Mouse (Mus musculus): ENCODE data around the gene Sbk3. TPM values are rescaled to one million over a fixed set of nuclear protein-coding genes. Genes with fewer than 3 reads are reported as not detected.

The Sbk3 gene
- polyA plus RNA-seq, 2 experiments, result not detected

- H3K27ac ChIP-seq, result no peak overlapping the region
- peak overlapping the region in 1 of 2 experiments; percentile 30; a peak in 3 of 4 replicates for H3K4me3 ChIP-seq (ENCODE audit: insufficient read depth in 1 of 2, low read depth in 2 of 2, low read length in 2 of 2)
- no peaks in the 10 kb centered on the region for H3K9me3 ChIP-seq (ENCODE audit: control insufficient read depth, low read length)
- TF ChIP-seq EP300 (IDR thresholded peaks at IDR 0.05; ENCODE audit: low read depth) (no peak), CTCF (IDR thresholded peaks at IDR 0.05; ENCODE audit: low read depth) (peak; percentile 96)
- H3K36me3 ChIP-seq (replicated peaks; ENCODE audit: control insufficient read depth, insufficient read depth, low read depth), result no peaks in the 10 kb centered on the region
- peak; percentile 74 for ATAC-seq (ENCODE audit: insufficient read depth)
- 10% methylated on average over 15 of the region's 15 CpGs for WGBS (ENCODE audit: insufficient replicate concordance)
- no peak overlapping the region for H3K9ac ChIP-seq (replicated peaks)
- H3K4me2 ChIP-seq (ENCODE audit: low read depth), result peak overlapping the region; percentile 55
- H3K27me3 ChIP-seq (ENCODE audit: control insufficient read depth, insufficient read depth, low read length), result no peaks in the 10 kb centered on the region
- DNase-seq (ENCODE audit: low read depth in 3 of 3, low spot score in 3 of 3), result peak; percentile 70 to 77 (median 71)
- H3K4me1 ChIP-seq (replicated peaks; ENCODE audit: control insufficient read depth in 2 of 2, insufficient read depth in 2 of 2, low read length in 1 of 2), result 0 out of 4 replicates have a peak, but pooled peaks cover 0 to 2% of the 10 kb centered on the region in 2 experiments
Observed at GRCm38 (mm10) chr7:4943223-4943815, 27.6 kb downstream of the Sbk3 start.

DNA sequence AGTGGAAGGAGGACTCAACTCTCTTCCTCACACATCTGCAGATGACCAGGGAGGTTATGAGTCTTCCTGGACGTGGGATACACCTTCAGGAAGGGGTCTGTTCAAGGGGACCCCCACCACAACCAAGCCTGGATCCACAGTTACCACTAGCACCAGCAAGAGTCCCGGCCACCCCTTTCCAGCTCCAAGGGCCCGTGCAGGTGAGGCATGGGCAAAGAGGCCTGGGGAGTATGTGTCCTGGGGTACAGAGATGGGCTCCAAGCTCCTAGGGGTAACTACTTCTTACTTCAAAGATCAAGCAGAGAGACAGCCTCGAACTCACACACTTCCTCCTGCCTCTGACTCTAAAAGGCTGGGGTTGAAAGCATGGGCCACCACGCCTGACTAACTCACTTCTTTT, 28.3 kb downstream of the Sbk3 start:
- Histone ChIP-seq H3K36me3 (replicated peaks; ENCODE audit: control insufficient read depth, insufficient read depth, low read depth) (no peaks in the 10 kb centered on the region), H3K9me3 (ENCODE audit: control insufficient read depth, low read length) (no peaks in the 10 kb centered on the region), H3K27ac (no peak overlapping the region), H3K4me2 (ENCODE audit: low read depth) (no peak overlapping the region), H3K4me1 (replicated peaks; ENCODE audit: control insufficient read depth in 2 of 2, insufficient read depth in 2 of 2, low read length in 1 of 2) (0 out of 4 replicates have a peak, but pooled peaks cover 0 to 2% of the 10 kb centered on the region in 2 experiments), H3K4me3 (ENCODE audit: insufficient read depth in 1 of 2, low read depth in 2 of 2, low read length in 2 of 2) (no peak overlapping the region), H3K9ac (replicated peaks) (no peak overlapping the region), H3K27me3 (ENCODE audit: control insufficient read depth, insufficient read depth, low read length) (no peaks in the 10 kb centered on the region)
- ATAC-seq (ENCODE audit: insufficient read depth) (no peak), DNase-seq (ENCODE audit: low read depth in 3 of 3, low spot score in 3 of 3) (no peak)
- 27% methylated on average over 5 of the region's 5 CpGs for WGBS (ENCODE audit: insufficient replicate concordance)
- no peak for TF ChIP-seq CTCF (IDR thresholded peaks at IDR 0.05; ENCODE audit: low read depth)
- no peak for TF ChIP-seq EP300 (IDR thresholded peaks at IDR 0.05; ENCODE audit: low read depth)

DNA sequence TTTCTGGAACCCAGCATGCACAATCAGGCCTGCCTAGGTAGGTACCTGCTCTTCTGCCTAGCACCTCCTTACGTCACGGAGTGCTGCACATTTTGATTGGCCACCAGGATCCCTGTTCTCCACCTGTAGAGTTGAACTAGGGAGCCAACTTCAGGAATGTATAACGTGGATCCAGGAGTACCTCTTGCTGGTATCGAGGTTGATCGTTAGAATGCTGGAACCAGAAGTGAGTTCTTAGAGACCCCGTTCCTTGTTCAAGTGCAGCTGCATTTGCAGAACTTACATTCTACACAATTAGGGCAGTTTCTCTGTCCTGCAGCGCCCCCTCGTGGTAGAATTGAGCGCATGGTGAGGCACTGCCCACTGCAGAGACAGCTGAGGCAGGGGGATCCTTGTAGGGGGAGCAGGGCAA, 30.9 kb downstream of the Sbk3 start:
- no peaks in the 10 kb centered on the region for H3K9me3 ChIP-seq (ENCODE audit: control insufficient read depth, low read length)
- H3K27ac ChIP-seq, result no peak overlapping the region
- TF ChIP-seq CTCF (IDR thresholded peaks at IDR 0.05; ENCODE audit: low read depth) (peak; percentile 91), EP300 (IDR thresholded peaks at IDR 0.05; ENCODE audit: low read depth) (no peak)
- H3K36me3 ChIP-seq (replicated peaks; ENCODE audit: control insufficient read depth, insufficient read depth, low read depth), result no peaks in the 10 kb centered on the region
- ATAC-seq (ENCODE audit: insufficient read depth), result 0 out of 2 replicates have a peak, but pooled peaks have one; percentile 32
- peak; percentile 52 to 62 (median 54) for DNase-seq (ENCODE audit: low read depth in 3 of 3, low spot score in 3 of 3)
- no peak overlapping the region for H3K4me2 ChIP-seq (ENCODE audit: low read depth)
- WGBS (ENCODE audit: insufficient replicate concordance), result 13% methylated on average over 9 of the region's 9 CpGs
- H3K9ac ChIP-seq (replicated peaks), result no peak overlapping the region
- no peaks in the 10 kb centered on the region for H3K27me3 ChIP-seq (ENCODE audit: control insufficient read depth, insufficient read depth, low read length)
- 0 out of 4 replicates have a peak, but pooled peaks cover 0 to 2% of the 10 kb centered on the region in 2 experiments for H3K4me1 ChIP-seq (replicated peaks; ENCODE audit: control insufficient read depth in 2 of 2, insufficient read depth in 2 of 2, low read length in 1 of 2)
- no peak overlapping the region for H3K4me3 ChIP-seq (ENCODE audit: insufficient read depth in 1 of 2, low read depth in 2 of 2, low read length in 2 of 2)

GRCm38 (mm10) chr7:4938456-4938855, 32.5 kb downstream of the Sbk3 start:
- H3K9ac ChIP-seq (replicated peaks), result no peak overlapping the region
- 42% methylated on average over 2 of the region's 2 CpGs for WGBS (ENCODE audit: insufficient replicate concordance)
- no peaks in the 10 kb centered on the region for H3K27me3 ChIP-seq (ENCODE audit: control insufficient read depth, insufficient read depth, low read length)
- H3K4me1 ChIP-seq (replicated peaks; ENCODE audit: control insufficient read depth in 2 of 2, insufficient read depth in 2 of 2, low read length in 1 of 2), result 0 out of 4 replicates have a peak, but pooled peaks cover 0 to 2% of the 10 kb centered on the region in 2 experiments
- TF ChIP-seq CTCF (IDR thresholded peaks at IDR 0.05; ENCODE audit: low read depth) (peak; percentile 96), EP300 (IDR thresholded peaks at IDR 0.05; ENCODE audit: low read depth) (no peak)
- H3K9me3 ChIP-seq (ENCODE audit: control insufficient read depth, low read length), result no peaks in the 10 kb centered on the region
- DNase-seq (ENCODE audit: low read depth in 3 of 3, low spot score in 3 of 3) (peak; percentile 43 to 46 (median 45)), ATAC-seq (ENCODE audit: insufficient read depth) (peak; percentile 19; the same call in 1 of the 2 replicates)
- no peaks in the 10 kb centered on the region for H3K36me3 ChIP-seq (replicated peaks; ENCODE audit: control insufficient read depth, insufficient read depth, low read depth)
- no peak overlapping the region for H3K4me3 ChIP-seq (ENCODE audit: insufficient read depth in 1 of 2, low read depth in 2 of 2, low read length in 2 of 2)
- H3K4me2 ChIP-seq (ENCODE audit: low read depth), result no peak overlapping the region
- H3K27ac ChIP-seq, result no peak overlapping the region

- no peak for ATAC-seq (ENCODE audit: insufficient read depth)
Observed at GRCm38 (mm10) chr7:4937392-4937791, 33.6 kb downstream of the Sbk3 start.

More at GRCm38 (mm10) chr7:4937392-4937791, 33.6 kb downstream of the Sbk3 start:
- Histone ChIP-seq H3K4me2 (ENCODE audit: low read depth) (no peak overlapping the region), H3K9me3 (ENCODE audit: control insufficient read depth, low read length) (no peaks in the 10 kb centered on the region), H3K4me3 (ENCODE audit: insufficient read depth in 1 of 2, low read depth in 2 of 2, low read length in 2 of 2) (no peak overlapping the region), H3K9ac (replicated peaks) (no peak overlapping the region), H3K4me1 (replicated peaks; ENCODE audit: control insufficient read depth in 2 of 2, insufficient read depth in 2 of 2, low read length in 1 of 2) (no peaks in the 10 kb centered on the region), H3K27me3 (ENCODE audit: control insufficient read depth, insufficient read depth, low read length) (no peaks in the 10 kb centered on the region), H3K36me3 (replicated peaks; ENCODE audit: control insufficient read depth, insufficient read depth, low read depth) (no peaks in the 10 kb centered on the region), H3K27ac (no peak overlapping the region)
- 59% methylated on average over 10 of the region's 11 CpGs for WGBS (ENCODE audit: insufficient replicate concordance)
- no peak for TF ChIP-seq CTCF (IDR thresholded peaks at IDR 0.05; ENCODE audit: low read depth)
- TF ChIP-seq EP300 (IDR thresholded peaks at IDR 0.05; ENCODE audit: low read depth), result no peak
- DNase-seq (ENCODE audit: low read depth in 3 of 3, low spot score in 3 of 3), result no peak

Data from liver, embryonic 14.5 days (tissue).